Mouse (Mus musculus): ENCODE data around the gene Slc16a13. TPM values are rescaled to one million over a fixed set of nuclear protein-coding genes. Genes with fewer than 3 reads are reported as not detected.
A peak's percentile ranks its signal among the peaks of the same experiment; 100 is the strongest.

Slc16a13 gene
- polyA plus RNA-seq, 1 experiment from 2014 or later, result 14.3 TPM

MicroRNAs encoded within 50 kb of the gene (microRNA counts, 519-probe panel; counts per million panel counts)
- microRNA mmu-miR-195, result not detected
- microRNA mmu-miR-497, result 2,211 counts per million, percentile 26 among the panel's probes with 10 or more counts

Small RNAs within 50 kb of the gene (microRNA-seq; reads per million reads assigned to microRNA genes)
- gene Mir195a (353 reads per million, percentile 67 among the genes with 10 or more reads in this experiment), gene Mir497 (not detected), gene Mir497b (not detected)

Other genes with a start within 250 kb of the Slc16a13 start
- gene Ctdnep1, start 239.9 kb downstream of the Slc16a13 start, polyA plus RNA-seq (2015; fragmentation: Nextera tagmentation; extraction: Ambion mirVana), result 23.5 and 27.1 TPM in 2 replicates
- 163 and 174 TPM in 2 replicates for gene Elp5, start 238.5 kb downstream of the Slc16a13 start, polyA plus RNA-seq (2015; fragmentation: Nextera tagmentation; extraction: Ambion mirVana)
- 561 and 571 TPM in 2 replicates for gene Gabarap, start 229.9 kb downstream of the Slc16a13 start, polyA plus RNA-seq (2015; fragmentation: Nextera tagmentation; extraction: Ambion mirVana)
- gene Phf23, start 225.3 kb downstream of the Slc16a13 start, polyA plus RNA-seq (2015; fragmentation: Nextera tagmentation; extraction: Ambion mirVana), result 56.1 and 62.2 TPM in 2 replicates
- 26.4 and 28.7 TPM in 2 replicates for gene Dvl2, start 220.5 kb downstream of the Slc16a13 start, polyA plus RNA-seq (2015; fragmentation: Nextera tagmentation; extraction: Ambion mirVana)
- 58.0 and 62.2 TPM in 2 replicates for gene Acadvl, start 205.7 kb downstream of the Slc16a13 start, polyA plus RNA-seq (2015; fragmentation: Nextera tagmentation; extraction: Ambion mirVana)
- 23.8 and 24.1 TPM in 2 replicates for gene Dlg4, start 204.1 kb downstream of the Slc16a13 start, polyA plus RNA-seq (2015; fragmentation: Nextera tagmentation; extraction: Ambion mirVana)
- gene Asgr1, start 167.0 kb downstream of the Slc16a13 start, polyA plus RNA-seq (2015; fragmentation: Nextera tagmentation; extraction: Ambion mirVana), result 2.8 and 4.7 TPM in 2 replicates
- not detected in 2 replicates for gene Asgr2, start 128.4 kb downstream of the Slc16a13 start, polyA plus RNA-seq (2015; fragmentation: Nextera tagmentation; extraction: Ambion mirVana)
- 1.4 and 1.6 TPM in 2 replicates for gene Mgl2, start 90.7 kb downstream of the Slc16a13 start, polyA plus RNA-seq (2015; fragmentation: Nextera tagmentation; extraction: Ambion mirVana)
- 0.64 and 1.3 TPM in 2 replicates for gene Clec10a, start 64.9 kb downstream of the Slc16a13 start, polyA plus RNA-seq (2015; fragmentation: Nextera tagmentation; extraction: Ambion mirVana)
- 7.6 and 8.1 TPM in 2 replicates for gene Slc16a11, start 8.3 kb downstream of the Slc16a13 start, polyA plus RNA-seq (2015; fragmentation: Nextera tagmentation; extraction: Ambion mirVana)
- gene Bcl6b, start 8.7 kb upstream of the Slc16a13 start, polyA plus RNA-seq (2015; fragmentation: Nextera tagmentation; extraction: Ambion mirVana), result 5.5 and 5.6 TPM in 2 replicates
- gene 0610010K14Rik, start 16.9 kb upstream of the Slc16a13 start, polyA plus RNA-seq (2015; fragmentation: Nextera tagmentation; extraction: Ambion mirVana), result 168 and 175 TPM in 2 replicates
- 13.7 TPM in 2 replicates for gene Gm21988, start 18.8 kb upstream of the Slc16a13 start, polyA plus RNA-seq (2015; fragmentation: Nextera tagmentation; extraction: Ambion mirVana)
- 394 and 408 TPM in 2 replicates for gene Rnasek, start 18.8 kb upstream of the Slc16a13 start, polyA plus RNA-seq (2015; fragmentation: Nextera tagmentation; extraction: Ambion mirVana)
- gene Alox12, start 34.3 kb upstream of the Slc16a13 start, polyA plus RNA-seq (2015; fragmentation: Nextera tagmentation; extraction: Ambion mirVana), result 1.2 and 1.7 TPM in 2 replicates
- 0.08 TPM in 1 of 2 replicates, not detected in the other for gene Alox12e, start 101.6 kb upstream of the Slc16a13 start, polyA plus RNA-seq (2015; fragmentation: Nextera tagmentation; extraction: Ambion mirVana)
- not detected in 2 replicates for gene Alox15, start 131.0 kb upstream of the Slc16a13 start, polyA plus RNA-seq (2015; fragmentation: Nextera tagmentation; extraction: Ambion mirVana)
- 30.7 and 33.6 TPM in 2 replicates for gene Pelp1, start 189.0 kb upstream of the Slc16a13 start, polyA plus RNA-seq (2015; fragmentation: Nextera tagmentation; extraction: Ambion mirVana)
- 50.3 and 57.5 TPM in 2 replicates for gene Arrb2, start 211.6 kb upstream of the Slc16a13 start, polyA plus RNA-seq (2015; fragmentation: Nextera tagmentation; extraction: Ambion mirVana)
- gene Med11, start 230.9 kb upstream of the Slc16a13 start, polyA plus RNA-seq (2015; fragmentation: Nextera tagmentation; extraction: Ambion mirVana), result 45.6 and 49.2 TPM in 2 replicates
- 0.77 and 0.90 TPM in 2 replicates for gene Zmynd15, start 238.4 kb upstream of the Slc16a13 start, polyA plus RNA-seq (2015; fragmentation: Nextera tagmentation; extraction: Ambion mirVana)
- 5.2 and 6.1 TPM in 2 replicates for gene Cxcl16, start 238.9 kb upstream of the Slc16a13 start, polyA plus RNA-seq (2015; fragmentation: Nextera tagmentation; extraction: Ambion mirVana)

Data from hindbrain, embryonic 15.5 days (tissue).